In the genomic region with DNA sequence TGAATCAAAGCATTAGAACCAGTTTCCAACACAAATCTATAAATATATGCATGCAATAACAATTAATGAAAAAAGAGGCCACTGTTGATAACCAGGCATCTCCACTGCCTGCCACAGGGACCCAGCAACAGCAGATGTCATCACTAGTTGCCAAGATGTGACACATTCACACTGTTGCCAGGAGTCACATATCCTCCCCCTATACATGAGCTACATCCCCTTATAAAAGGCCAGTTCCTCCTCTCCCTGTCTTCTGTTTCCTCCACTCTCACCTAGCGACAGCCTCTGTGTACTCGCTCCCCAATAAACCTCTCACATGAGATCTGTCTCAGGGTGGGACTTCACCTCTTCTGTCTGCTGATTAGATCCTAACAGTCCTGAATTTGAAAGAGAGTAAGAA, we compare ENCODE assay signal across 24 mouse cellular contexts.
A peak's percentile ranks its signal among the peaks of the same experiment; 100 is the strongest.
DNase-seq lines count a peak whose midpoint lies in the region; ATAC-seq and TF ChIP-seq lines count a peak whose summit lies in the region.
"Had no signal": no experiment of that assay in that cellular context is flagged by ENCODE, and none has a peak within 500 bp of the region (broad histone marks: within the 10 kb centered on the region; RNA-seq: fewer than 3 reads in every experiment).

No protein-coding gene starts in this region.

- H3K27ac ChIP-seq in forebrain, postnatal 0 days (ENCODE audit: low read depth, low read length), result no peak overlapping the region
- H3K27ac ChIP-seq: embryonic facial prominence, embryonic 12.5 days; embryonic facial prominence, embryonic 15.5 days; heart, embryonic 15.5 days; hindbrain, embryonic 12.5 days; hindbrain, embryonic 15.5 days had no signal

- H3K9ac ChIP-seq in forebrain, postnatal 0 days, result no peak overlapping the region
- H3K9ac ChIP-seq: embryonic facial prominence, embryonic 12.5 days; embryonic facial prominence, embryonic 15.5 days; heart, embryonic 12.5 days; heart, embryonic 15.5 days; hindbrain, embryonic 12.5 days; hindbrain, embryonic 15.5 days had no signal

- no peak overlapping the region for H3K4me2 ChIP-seq in forebrain, postnatal 0 days (ENCODE audit: low read depth)
- H3K4me2 ChIP-seq: embryonic facial prominence, embryonic 12.5 days; embryonic facial prominence, embryonic 15.5 days; heart, embryonic 12.5 days; heart, embryonic 15.5 days; hindbrain, embryonic 12.5 days; hindbrain, embryonic 15.5 days had no signal

- DNase-seq in 3T3-L1 (ENCODE audit: low read depth, low spot score), result peak; percentile 44
- DNase-seq in brain, adult 2 months (ENCODE audit: low read depth, low spot score), result peak; percentile 28
- DNase-seq in forebrain, postnatal 0 days, result no peak
- DNase-seq: adrenal gland, postnatal 10 days; adrenal gland, postnatal 36 days; cerebellum, adult 11 months; cerebellum, adult 2 months; cerebellum, adult 9-11 months; cerebellum, postnatal 36 days; gastrocnemius, postnatal 10 days; gastrocnemius, postnatal 36 days; heart, postnatal 14 days; heart, postnatal 4 days had no signal

- H3K4me3 ChIP-seq in forebrain, postnatal 0 days (ENCODE audit: low read depth, low read length), result no peak overlapping the region
- H3K4me3 ChIP-seq: embryonic facial prominence, embryonic 12.5 days; embryonic facial prominence, embryonic 15.5 days; heart, embryonic 12.5 days; heart, embryonic 15.5 days; hindbrain, embryonic 12.5 days; hindbrain, embryonic 15.5 days had no signal

- no peaks in the 10 kb centered on the region for H3K36me3 ChIP-seq in forebrain, postnatal 0 days (ENCODE audit: insufficient read depth)
- H3K36me3 ChIP-seq: embryonic facial prominence, embryonic 12.5 days; embryonic facial prominence, embryonic 15.5 days; heart, embryonic 12.5 days; heart, embryonic 15.5 days; hindbrain, embryonic 12.5 days; hindbrain, embryonic 15.5 days had no signal

- TF ChIP-seq CTCF in forebrain, postnatal 0 days (IDR thresholded peaks at IDR 0.05; ENCODE audit: low read depth), result no peak

- no peaks in the 10 kb centered on the region for H3K9me3 ChIP-seq in forebrain, postnatal 0 days (ENCODE audit: low read length)
- H3K9me3 ChIP-seq: embryonic facial prominence, embryonic 12.5 days; embryonic facial prominence, embryonic 15.5 days; heart, embryonic 12.5 days; heart, embryonic 15.5 days; hindbrain, embryonic 12.5 days; hindbrain, embryonic 15.5 days had no signal

- 93% methylated on average over 2 of the region's 2 CpGs for WGBS in forebrain, postnatal 0 days

- peak; percentile 47 to 54; a peak in 3 of 4 replicates for ATAC-seq in hematopoietic stem cell, adult 5-6 weeks (replicated peaks in 1 of 2; ENCODE audit: insufficient read depth in 1 of 2, low FRiP score in 2 of 2, low TSS enrichment in 1 of 2, low read depth in 1 of 2, poor library complexity in 2 of 2, severe bottlenecking in 2 of 2)
- ATAC-seq in megakaryocyte-erythroid progenitor cell, adult 5-6 weeks (replicated peaks; ENCODE audit: low FRiP score, low TSS enrichment, poor library complexity, severe bottlenecking), result 0 out of 2 replicates have a peak, but pooled peaks have one; percentile 48
- ATAC-seq in forebrain, postnatal 0 days, result no peak
- ATAC-seq in activated CD4-positive, CD25-positive, alpha-beta regulatory T cell, adult 4 months, result no peak
- ATAC-seq: forebrain, embryonic 14.5 days; intestine, postnatal 0 days had no signal

- no peaks in the 10 kb centered on the region for H3K27me3 ChIP-seq in forebrain, postnatal 0 days (ENCODE audit: insufficient read depth, low read length)
- H3K27me3 ChIP-seq: embryonic facial prominence, embryonic 12.5 days; embryonic facial prominence, embryonic 15.5 days; heart, embryonic 12.5 days; heart, embryonic 15.5 days; hindbrain, embryonic 12.5 days; hindbrain, embryonic 15.5 days had no signal

- H3K4me1 ChIP-seq in forebrain, postnatal 0 days (ENCODE audit: insufficient read depth), result no peaks in the 10 kb centered on the region

Comparison
In these comparisons a context has a peak if more than half of its experiments do, and no peak if none do; other contexts are left out.
1. ATAC-seq: peak in hematopoietic stem cell, adult 5-6 weeks (2 of 2) and megakaryocyte-erythroid progenitor cell, adult 5-6 weeks (single experiment); none in forebrain, postnatal 0 days (single experiment) and activated CD4-positive, CD25-positive, alpha-beta regulatory T cell, adult 4 months (single experiment).